Mouse (Mus musculus): ENCODE results near the gene Psmd6. TPM values are rescaled to one million over a fixed set of nuclear protein-coding genes. Genes with fewer than 3 reads are reported as not detected.

Gene Psmd6
- 33.1 and 33.4 TPM in 2 replicates for polyA plus RNA-seq (2012; ENCODE audit: low replicate concordance)

DNA sequence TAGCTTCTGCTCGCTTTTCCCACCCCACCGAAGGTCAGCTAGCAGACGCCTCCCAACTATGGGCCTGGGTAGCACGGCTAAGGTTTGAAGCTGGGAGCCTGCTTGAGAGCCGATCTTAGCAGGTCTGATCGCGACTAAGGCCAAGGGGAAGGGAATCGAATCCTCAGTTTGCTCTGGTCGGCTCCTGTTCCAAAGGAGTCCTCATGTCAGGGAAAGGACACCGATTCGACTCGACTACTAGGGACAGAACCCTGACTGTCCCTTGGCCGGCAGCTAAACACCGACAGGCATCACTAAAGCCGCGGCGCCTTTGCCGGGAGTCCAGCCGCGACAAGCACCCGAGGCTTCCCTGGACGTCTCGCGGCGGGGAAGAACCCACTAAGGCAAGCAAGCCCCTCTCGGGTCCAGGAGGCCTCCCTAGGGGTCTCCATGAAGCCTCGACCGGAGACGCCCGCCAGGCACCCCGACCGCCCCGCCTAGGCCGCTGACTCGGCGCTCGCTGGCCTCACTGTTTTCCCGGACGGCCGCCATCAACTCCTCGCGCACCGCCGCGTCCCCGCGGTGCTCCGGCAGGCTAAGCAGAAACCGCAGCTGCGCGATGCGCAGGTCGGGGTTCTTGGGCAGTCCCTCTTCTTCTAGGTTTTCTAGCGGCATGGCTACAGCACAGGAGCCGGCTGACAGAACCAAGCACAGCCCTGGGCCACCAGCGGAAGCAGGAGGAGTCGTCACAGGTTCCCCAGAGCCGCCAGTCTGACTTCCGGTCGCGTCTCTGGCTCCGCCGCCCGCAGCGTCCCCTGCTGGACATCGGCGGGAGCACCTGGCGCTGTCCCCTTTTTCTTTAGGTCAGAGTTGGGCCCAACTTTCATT, at the start of gene Psmd6:
Gene Psmd6 (minus strand): TSS at position 755 of the 867 bp plus-strand sequence.

Other genes starting within 250 kb of the Psmd6 start
- gene Gm281, start 206.5 kb downstream of the Psmd6 start, polyA plus RNA-seq (2012; ENCODE audit: low replicate concordance), result not detected in 2 replicates
- 29.8 and 33.1 TPM in 2 replicates for gene Atxn7, start 159.5 kb downstream of the Psmd6 start, polyA plus RNA-seq (2012; ENCODE audit: low replicate concordance)
- 4.4 and 7.7 TPM in 2 replicates for gene Thoc7, start 159.1 kb downstream of the Psmd6 start, polyA plus RNA-seq (2012; ENCODE audit: low replicate concordance)
- gene Olfr720, start 65.9 kb upstream of the Psmd6 start, polyA plus RNA-seq (2012; ENCODE audit: low replicate concordance), result not detected in 2 replicates
- not detected in 2 replicates for gene Olfr31, start 201.8 kb upstream of the Psmd6 start, polyA plus RNA-seq (2012; ENCODE audit: low replicate concordance)
- gene Il3ra, start 225.3 kb upstream of the Psmd6 start, polyA plus RNA-seq (2012; ENCODE audit: low replicate concordance), result 43.2 and 87.0 TPM in 2 replicates

Data from hematopoietic multipotent progenitor cell, adult 10-12 weeks (in vitro differentiated cells).